Mouse (Mus musculus) adrenal gland, adult 18-20 months (tissue): ENCODE data around the gene Gm10295. TPM values are rescaled to one million over a fixed set of nuclear protein-coding genes. Genes with fewer than 3 reads are reported as not detected.
A peak's percentile ranks its signal among the peaks of the same experiment; 100 is the strongest.

Source experiments
- DNase-seq, 2 experiments: peaks; one replicate each; pipeline ENCODE4 v3.0.0; 2021 to 2022; ENCODE audit warnings: low spot score in 2 of 2
- total RNA-seq, 2 experiments: library from RNA; stranded (reverse); gene quantifications; 1 replicate in 1 of 2; 2 replicates in 1 of 2; pipeline ENCODE4 v1.2.3; 2021

The Gm10295 gene
- total RNA-seq, 2 experiments from 2014 or later = not detected

DNA sequence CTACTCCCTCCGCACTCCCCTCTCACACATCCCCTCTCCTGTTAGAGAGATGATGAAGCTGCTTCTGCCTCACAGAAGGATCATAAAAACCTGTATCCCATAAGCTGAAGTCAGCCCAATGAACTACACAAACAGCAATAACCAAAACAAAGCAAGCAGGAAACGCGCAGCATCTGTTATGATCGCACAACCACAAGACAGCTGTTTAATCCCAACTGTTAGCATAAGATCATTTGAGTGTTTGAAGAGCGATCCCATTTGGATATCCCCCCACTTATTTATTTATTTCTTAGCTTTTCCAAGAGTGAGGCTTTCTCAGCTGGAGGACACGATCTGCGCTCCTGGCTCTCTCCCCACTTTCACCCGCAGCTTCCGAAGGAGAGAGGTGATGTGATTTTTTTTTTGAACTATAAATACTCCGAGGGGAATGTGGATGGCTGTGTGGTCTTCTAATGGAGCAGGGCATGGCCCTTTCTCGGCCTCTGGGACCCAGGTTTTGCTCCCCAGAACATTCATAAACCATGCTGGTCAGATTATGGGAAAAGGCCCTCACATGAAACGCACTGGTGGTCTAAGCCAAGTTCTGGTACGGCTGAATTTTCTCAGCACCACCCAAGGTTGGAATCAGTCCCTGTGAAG, 17.4 kb upstream of the Gm10295 start:
- DNase-seq = no peak

DNA sequence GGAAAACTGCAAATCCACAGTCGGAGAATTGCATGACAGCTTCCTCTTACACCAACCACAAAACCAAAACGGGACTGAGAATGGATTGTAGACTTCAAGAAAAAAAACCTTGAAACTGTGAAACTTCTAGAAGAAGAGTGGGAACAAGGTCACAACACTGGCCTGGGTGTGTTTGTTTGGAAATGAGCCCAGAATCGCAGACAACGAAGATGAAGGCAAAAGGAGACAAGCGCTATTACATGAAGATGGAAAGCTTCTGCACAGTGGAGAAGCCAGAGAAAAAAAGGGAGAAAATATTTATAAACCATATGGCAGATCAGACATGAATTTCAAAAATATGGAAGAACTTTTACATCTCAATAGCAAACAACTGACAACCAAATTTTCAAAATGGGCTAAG, 4.3 kb upstream of the Gm10295 start:
- DNase-seq = no peak

DNA sequence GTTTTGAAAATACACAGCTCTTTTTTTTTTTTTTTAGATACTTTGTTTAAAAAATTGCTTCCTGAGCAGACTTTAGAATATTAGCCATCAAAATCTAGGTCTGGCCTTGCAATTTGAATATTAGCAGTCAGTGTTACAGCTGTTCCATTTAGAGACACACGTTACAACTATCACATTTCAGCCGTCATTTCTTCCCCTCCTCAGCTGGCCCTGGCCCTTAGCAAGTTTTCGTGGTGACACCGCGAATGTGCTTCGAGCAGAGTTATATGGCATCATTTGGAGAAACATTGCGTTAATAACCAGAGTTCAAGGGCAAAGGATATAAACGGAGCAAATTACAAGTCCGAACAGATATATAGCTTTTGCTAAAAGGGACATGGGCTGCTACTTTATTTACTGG, 2.4 kb downstream of the Gm10295 start:
- DNase-seq = no peak

DNA sequence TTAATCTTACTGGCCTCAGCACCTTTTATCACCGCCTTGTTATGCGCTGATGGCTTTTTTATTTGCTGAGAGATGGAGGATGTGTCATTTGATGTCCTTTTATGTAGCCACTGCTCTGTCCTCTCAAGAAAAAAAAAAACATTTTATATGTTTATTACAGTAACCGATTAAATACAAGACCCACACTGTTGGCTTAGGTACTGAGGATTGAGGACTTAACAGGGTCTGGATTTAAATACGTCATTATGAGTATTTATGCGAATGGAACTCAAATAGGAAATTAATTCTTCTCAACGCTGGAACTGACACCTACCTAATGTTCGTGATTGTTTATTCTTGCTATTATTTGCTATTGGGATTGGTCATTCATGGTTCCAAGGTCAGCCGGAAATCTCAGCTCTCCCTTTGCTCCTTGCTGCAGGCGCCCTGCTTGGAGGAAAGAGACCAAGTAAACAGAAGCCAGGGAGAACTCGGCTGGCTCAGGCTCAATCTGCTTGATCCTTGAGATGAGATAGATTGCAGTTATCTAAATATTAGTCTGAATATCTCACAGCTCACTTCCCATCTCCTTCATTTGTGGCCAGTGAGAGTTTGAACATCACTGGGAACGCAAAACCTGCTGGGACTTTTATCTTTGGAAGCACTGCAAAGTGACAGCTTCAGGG, 26.2 kb downstream of the Gm10295 start:
- no peak for DNase-seq

DNA sequence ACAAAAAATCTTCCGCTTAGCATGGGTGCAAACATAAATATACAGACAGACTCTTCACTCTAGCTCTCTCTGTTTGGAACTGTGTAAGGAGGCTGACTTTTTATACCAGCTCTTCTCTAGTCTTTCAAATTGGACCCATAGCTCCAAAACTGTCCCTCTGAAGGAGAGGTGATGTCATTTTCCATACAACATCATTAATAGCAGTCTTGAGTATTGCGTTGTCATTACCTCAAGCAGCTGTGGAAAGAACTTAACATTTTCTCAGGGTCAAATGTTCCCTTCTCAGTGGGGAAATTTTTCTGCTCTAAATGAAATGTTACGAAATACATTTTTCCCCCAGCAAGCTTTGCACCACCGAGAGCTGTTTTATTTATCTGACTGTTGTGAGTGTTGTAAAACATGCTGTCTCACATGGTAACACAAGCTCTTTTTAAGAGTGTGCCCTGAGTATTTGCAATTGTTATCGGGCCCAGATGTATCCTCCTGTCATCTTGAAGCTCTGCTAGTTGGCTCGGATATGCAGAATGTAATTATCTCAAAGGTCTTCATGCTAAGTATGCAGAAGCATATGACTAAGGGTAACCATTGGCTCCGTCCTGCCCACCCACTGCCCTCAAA, 38.0 kb downstream of the Gm10295 start:
- DNase-seq = no peak

DNA sequence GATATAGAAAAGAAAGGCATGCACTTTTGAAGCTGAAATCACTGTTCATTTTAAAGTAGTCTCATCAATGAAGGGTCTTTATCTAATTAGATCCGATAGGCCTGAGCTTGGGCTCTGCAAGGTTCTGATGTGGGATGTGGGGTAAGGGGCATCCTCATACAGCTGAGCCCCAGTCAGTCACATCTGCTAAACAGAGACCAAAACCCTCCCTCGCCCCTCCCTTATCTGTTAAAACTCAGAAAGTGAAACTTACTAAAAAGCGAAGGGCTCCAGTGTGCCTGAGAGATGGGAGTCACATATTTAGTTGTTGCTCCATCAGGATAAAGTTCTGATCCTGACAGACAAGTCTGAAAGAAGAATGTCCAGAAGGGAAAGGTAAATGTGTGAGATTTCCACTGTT, 38.9 kb downstream of the Gm10295 start:
- no peak for DNase-seq

DNA sequence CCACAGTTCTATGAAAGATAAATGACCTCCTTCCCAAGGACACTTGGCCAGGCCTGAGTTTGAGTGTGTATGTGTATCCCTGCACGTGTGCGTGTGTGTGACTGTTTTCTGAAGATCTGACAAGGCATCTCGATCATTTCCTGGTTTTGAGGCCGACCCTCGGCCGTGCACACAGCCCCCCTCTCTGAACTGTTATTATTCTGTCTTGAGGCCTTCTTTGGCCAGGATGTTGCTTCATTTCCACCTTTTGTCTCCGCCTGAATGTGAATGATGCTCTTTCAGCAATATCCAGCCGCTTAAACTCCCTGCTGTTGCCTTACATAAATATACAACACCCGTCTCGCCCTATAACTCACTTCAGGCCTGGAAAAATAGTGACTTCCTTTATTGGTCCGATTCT, 39.9 kb downstream of the Gm10295 start:
- DNase-seq = peak; percentile 14 to 24

DNA sequence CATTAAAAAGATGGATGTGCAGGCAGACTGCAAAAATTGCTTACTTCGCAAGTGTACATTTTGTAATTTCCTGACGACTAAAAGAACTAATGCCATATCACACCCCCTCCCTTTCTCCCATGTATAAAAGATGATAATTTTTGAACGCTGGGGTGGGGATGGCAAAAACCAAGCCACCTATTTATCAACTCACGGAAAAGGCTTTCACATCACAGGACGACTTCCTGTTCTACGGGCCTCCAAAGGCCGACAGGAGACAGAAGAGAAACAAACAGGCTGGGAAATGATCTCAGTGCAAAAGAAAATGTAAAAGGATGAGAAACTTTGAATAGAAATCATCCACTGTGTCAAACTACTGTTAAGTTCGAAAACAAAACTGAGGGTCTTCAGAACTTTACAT, 43.2 kb downstream of the Gm10295 start:
- no peak for DNase-seq

DNA sequence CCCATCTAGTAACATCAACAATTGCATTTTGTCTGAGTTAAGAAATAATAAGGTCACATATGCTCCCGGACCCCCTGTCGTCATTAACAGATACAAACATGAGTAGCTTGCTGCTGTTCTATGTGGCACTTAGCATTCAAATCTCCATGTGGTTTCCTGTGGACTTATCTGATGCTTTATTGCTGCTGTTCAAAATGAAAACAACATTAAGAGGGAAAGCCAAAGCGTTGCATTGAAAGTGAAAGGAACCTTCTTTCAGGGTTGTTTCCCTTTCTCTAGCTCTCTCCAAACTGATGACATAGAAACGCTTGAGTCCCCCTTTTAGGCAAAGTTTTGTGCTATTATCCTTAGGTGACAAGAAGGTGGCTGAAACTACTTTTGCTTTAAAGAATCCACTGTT, 48.6 kb downstream of the Gm10295 start:
- no peak for DNase-seq
